In the genomic region with DNA sequence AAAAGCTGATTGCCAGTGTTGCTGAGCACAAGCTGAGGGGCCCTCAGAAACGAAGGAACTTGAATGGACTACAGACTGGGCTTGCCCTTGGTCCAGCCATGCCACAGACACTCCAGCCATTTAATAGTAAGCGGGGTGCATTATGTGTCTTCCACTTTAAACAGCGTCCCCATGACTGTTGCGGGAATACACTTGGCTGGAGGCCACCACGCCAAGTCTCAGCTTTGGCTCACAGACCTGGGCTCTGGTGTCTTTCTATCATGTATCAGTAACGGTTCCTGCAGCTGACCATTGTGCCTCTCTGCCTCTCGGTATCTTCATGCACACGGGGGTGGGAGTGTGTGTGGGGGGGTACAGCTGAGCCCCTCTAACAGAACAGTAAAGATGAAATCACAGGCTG, we compare ENCODE assay signal across 22 mouse cellular contexts.
DNase-seq lines count a peak whose midpoint lies in the region; ATAC-seq and TF ChIP-seq lines count a peak whose summit lies in the region.
"Had no signal": no experiment of that assay in that cellular context is flagged by ENCODE, and none has a peak within 500 bp of the region (broad histone marks: within the 10 kb centered on the region; RNA-seq: fewer than 3 reads in every experiment).

No protein-coding gene starts in this region.

- no peak for TF ChIP-seq CTCF in hindbrain, postnatal 0 days (IDR thresholded peaks at IDR 0.05; ENCODE audit: low read depth)
- no peak for TF ChIP-seq CTCF in E14TG2a.4 (conservative IDR thresholded peaks at IDR 0.05; ENCODE audit: low read length)

- no peaks in the 10 kb centered on the region for H3K4me1 ChIP-seq in hindbrain, postnatal 0 days (ENCODE audit: insufficient read depth, low read length)
- peaks cover 9% of the 10 kb centered on the region for H3K4me1 ChIP-seq in hindbrain, embryonic 10.5 days (replicated peaks)
- peaks cover 46% of the 10 kb centered on the region for H3K4me1 ChIP-seq in E14TG2a.4 (replicated peaks; ENCODE audit: low read depth, low read length)
- peaks cover 29% of the 10 kb centered on the region for H3K4me1 ChIP-seq in limb, embryonic 10.5 days
- H3K4me1 ChIP-seq: intestine, embryonic 15.5 days had no signal

- peak; percentile 52 to 55 for DNase-seq in cerebellum, postnatal 10 days
- no peak for DNase-seq in cerebellum, adult 9-10 months
- DNase-seq in hindbrain, postnatal 0 days (ENCODE audit: low spot score) = no peak
- no peak for DNase-seq in hindbrain, embryonic 10.5 days (ENCODE audit: low spot score)
- no peak for DNase-seq in limb, embryonic 10.5 days (ENCODE audit: low spot score)
- DNase-seq: adrenal gland, adult 2 months; adrenal gland, postnatal 14 days; cerebellum, adult 11-12 months; cerebellum, adult 8-10 months; cerebellum, postnatal 36 days; forebrain, postnatal 0 days; gastrocnemius, adult 2 months; gastrocnemius, postnatal 14 days; heart, adult 11 months had no signal

- no peaks in the 10 kb centered on the region for H3K36me3 ChIP-seq in hindbrain, postnatal 0 days (ENCODE audit: insufficient read depth, low read length)
- no peaks in the 10 kb centered on the region for H3K36me3 ChIP-seq in hindbrain, embryonic 10.5 days
- H3K36me3 ChIP-seq in E14TG2a.4 (ENCODE audit: insufficient read depth, low read length) = no peaks in the 10 kb centered on the region
- no peaks in the 10 kb centered on the region for H3K36me3 ChIP-seq in limb, embryonic 10.5 days
- H3K36me3 ChIP-seq: embryonic facial prominence, embryonic 12.5 days; embryonic facial prominence, embryonic 15.5 days; hindbrain, embryonic 15.5 days; intestine, embryonic 15.5 days had no signal

- no peak overlapping the region for H3K4me2 ChIP-seq in hindbrain, postnatal 0 days (ENCODE audit: low read depth, low read length)
- H3K4me2 ChIP-seq: embryonic facial prominence, embryonic 12.5 days; embryonic facial prominence, embryonic 15.5 days; heart, embryonic 11.5 days; hindbrain, embryonic 15.5 days; intestine, embryonic 15.5 days had no signal

- WGBS in hindbrain, postnatal 0 days = 61% methylated on average over 8 of the region's 8 CpGs
- WGBS in hindbrain, embryonic 10.5 days = 88% methylated on average over 8 of the region's 8 CpGs
- 86% methylated on average over 8 of the region's 8 CpGs for WGBS in limb, embryonic 10.5 days

- no peak overlapping the region for H3K9ac ChIP-seq in hindbrain, postnatal 0 days (replicated peaks; ENCODE audit: low read length)
- H3K9ac ChIP-seq: embryonic facial prominence, embryonic 12.5 days; embryonic facial prominence, embryonic 15.5 days; forebrain, postnatal 0 days; hindbrain, embryonic 15.5 days; intestine, embryonic 15.5 days had no signal

- H3K27me3 ChIP-seq in hindbrain, postnatal 0 days (ENCODE audit: insufficient read depth, low read length) = no peaks in the 10 kb centered on the region
- H3K27me3 ChIP-seq in hindbrain, embryonic 10.5 days (ENCODE audit: insufficient read depth, poor library complexity, severe bottlenecking) = no peaks in the 10 kb centered on the region
- H3K27me3 ChIP-seq in E14TG2a.4 (ENCODE audit: insufficient read depth, low read length) = peaks cover 76% of the 10 kb centered on the region
- peaks cover 12% of the 10 kb centered on the region; the same call in 1 of the 2 replicates for H3K27me3 ChIP-seq in limb, embryonic 10.5 days (ENCODE audit: low read depth, poor library complexity, severe bottlenecking)
- H3K27me3 ChIP-seq: embryonic facial prominence, embryonic 12.5 days; hindbrain, embryonic 15.5 days; intestine, embryonic 15.5 days had no signal

- peak; percentile 18; the same call in 1 of the 2 replicates for ATAC-seq in hindbrain, postnatal 0 days
- no peak for ATAC-seq in monocyte, adult 5-6 weeks (replicated peaks; ENCODE audit: insufficient number of reproducible peaks, low FRiP score, low TSS enrichment, poor library complexity, severe bottlenecking)
- ATAC-seq: forebrain, embryonic 14.5 days; forebrain, postnatal 0 days; intestine, embryonic 15.5 days had no signal

- no peaks in the 10 kb centered on the region for H3K9me3 ChIP-seq in hindbrain, postnatal 0 days (ENCODE audit: low read length)
- H3K9me3 ChIP-seq in hindbrain, embryonic 10.5 days = no peaks in the 10 kb centered on the region
- H3K9me3 ChIP-seq in E14TG2a.4 (ENCODE audit: low read length) = 0 out of 2 replicates have a peak, but pooled peaks cover 5% of the 10 kb centered on the region
- H3K9me3 ChIP-seq in limb, embryonic 10.5 days (replicated peaks) = no peaks in the 10 kb centered on the region
- H3K9me3 ChIP-seq: embryonic facial prominence, embryonic 12.5 days; embryonic facial prominence, embryonic 15.5 days; hindbrain, embryonic 15.5 days; intestine, embryonic 15.5 days had no signal

- H3K4me3 ChIP-seq in hindbrain, postnatal 0 days (ENCODE audit: low read length) = no peak overlapping the region
- no peak overlapping the region for H3K4me3 ChIP-seq in hindbrain, embryonic 10.5 days
- 0 out of 2 replicates have a peak overlapping the region, but pooled peaks have one; percentile 13 for H3K4me3 ChIP-seq in E14TG2a.4 (replicated peaks; ENCODE audit: low read length)
- no peak overlapping the region for H3K4me3 ChIP-seq in limb, embryonic 10.5 days
- H3K4me3 ChIP-seq: embryonic facial prominence, embryonic 12.5 days; embryonic facial prominence, embryonic 15.5 days; gastrocnemius, adult 2 months; hindbrain, embryonic 15.5 days; intestine, embryonic 15.5 days had no signal

- no peak overlapping the region for H3K27ac ChIP-seq in hindbrain, postnatal 0 days
- no peak overlapping the region for H3K27ac ChIP-seq in hindbrain, embryonic 10.5 days
- 0 out of 2 replicates have a peak overlapping the region, but pooled peaks have one; percentile 16 for H3K27ac ChIP-seq in limb, embryonic 10.5 days
- H3K27ac ChIP-seq: embryonic facial prominence, embryonic 12.5 days; embryonic facial prominence, embryonic 15.5 days; gastrocnemius, adult 2 months; hindbrain, embryonic 15.5 days; intestine, embryonic 15.5 days had no signal

Comparison
In these comparisons a context has a peak if more than half of its experiments do, and no peak if none do; other contexts are left out.
1. DNase-seq: peak in cerebellum, postnatal 10 days (2 of 2); none in cerebellum, adult 9-10 months (single experiment), hindbrain, postnatal 0 days (single experiment), hindbrain, embryonic 10.5 days (single experiment) and limb, embryonic 10.5 days (single experiment).